Mouse (Mus musculus) C2C12 (cell line): ENCODE data around the gene AL607142.1. TPM values are rescaled to one million over a fixed set of nuclear protein-coding genes. Genes with fewer than 3 reads are reported as not detected.
A peak's percentile ranks its signal among the peaks of the same experiment; 100 is the strongest.

Experiments used
- H3K27me3 ChIP-seq: one replicate; pipeline ENCODE4 v1.6.1; 2011; ENCODE audit not compliant: control insufficient read depth, insufficient read depth, insufficient read length
- H3K36me3 ChIP-seq: one replicate; pipeline ENCODE4 v1.6.1; 2011; ENCODE audit not compliant: control insufficient read depth, insufficient read depth
- H3K4me3 ChIP-seq: one replicate; pipeline ENCODE4 v1.5.1; 2011; ENCODE audit warnings: mild to moderate bottlenecking, control low read depth; ENCODE audit not compliant: poor library complexity, insufficient read depth, severe bottlenecking
- H3K79me2 ChIP-seq: one replicate; pipeline ENCODE4 v1.6.1; 2011; ENCODE audit not compliant: control insufficient read depth, insufficient read depth
- H3K79me3 ChIP-seq: one replicate; pipeline ENCODE4 v1.6.1; 2011; ENCODE audit warnings: low read depth, control low read depth
- H3ac ChIP-seq: one replicate; pipeline ENCODE3; 2011; ENCODE audit warnings: low read depth; ENCODE audit not compliant: control insufficient read depth, insufficient read length
- CEBPB ChIP-seq: IDR thresholded peaks from one replicate; pipeline ENCODE4 v1.6.1; 2011; ENCODE audit warnings: low read depth, mild to moderate bottlenecking, control low read depth, moderate library complexity
- CTCF ChIP-seq: IDR thresholded peaks from one replicate; pipeline ENCODE4 v1.5.1; 2011; ENCODE audit not compliant: control insufficient read depth, insufficient read depth, insufficient read length
- FOSL1 ChIP-seq: IDR thresholded peaks from one replicate; pipeline ENCODE4 v1.8.0; 2011; ENCODE audit warnings: mild to moderate bottlenecking, low read length; ENCODE audit not compliant: poor library complexity, insufficient read depth, severe bottlenecking
- MAX ChIP-seq: IDR thresholded peaks from one replicate; pipeline ENCODE4 v1.6.1; 2011; ENCODE audit warnings: mild to moderate bottlenecking, control low read depth
- MYOD1 ChIP-seq: IDR thresholded peaks from one replicate; pipeline ENCODE4 v1.6.1; 2011; ENCODE audit warnings: low read depth; ENCODE audit not compliant: control insufficient read depth, insufficient read length
- MYOG ChIP-seq: IDR thresholded peaks from one replicate; pipeline ENCODE4 v1.6.1; 2011; ENCODE audit not compliant: control insufficient read depth, insufficient read length; ENCODE audit errors: extremely low read depth
- USF1 ChIP-seq: IDR thresholded peaks from one replicate; pipeline ENCODE4 v1.6.1; 2011; ENCODE audit warnings: low read depth, mild to moderate bottlenecking, control low read depth, moderate library complexity
- polyA plus RNA-seq: library from polyadenylated mRNA; unstranded; fragments of >200 nt; fragmentation: generic; extraction: Trizol; gene quantifications from one replicate; pipeline ENCODE4 v1.2.1, GENCODE M21; 2012; ENCODE audit warnings: missing spikeins

Gene AL607142.1
- polyA plus RNA-seq, 1 experiment, result not detected

GRCm38 (mm10) chr4:120141810-120142209 lies 77.0 kb downstream of the AL607142.1 start:
- H3K27me3 ChIP-seq, result no peaks in the 10 kb centered on the region
- H3K79me3 ChIP-seq, result no peaks in the 10 kb centered on the region
- TF ChIP-seq CEBPB, result no peak
- no peak for TF ChIP-seq CTCF
- no peaks in the 10 kb centered on the region for H3K79me2 ChIP-seq
- no peak overlapping the region for H3K4me3 ChIP-seq
- no peak overlapping the region for H3ac ChIP-seq
- H3K36me3 ChIP-seq, result no peaks in the 10 kb centered on the region

GRCm38 (mm10) chr4:120142905-120143304 lies 78.1 kb downstream of the AL607142.1 start:
- Histone ChIP-seq H3K79me2 (no peaks in the 10 kb centered on the region), H3K36me3 (no peaks in the 10 kb centered on the region), H3ac (peak overlapping the region; percentile 5), H3K4me3 (no peak overlapping the region), H3K79me3 (no peaks in the 10 kb centered on the region), H3K27me3 (no peaks in the 10 kb centered on the region)
- TF ChIP-seq CTCF (no peak), MYOG (no peak), FOSL1 (no peak), USF1 (no peak), CEBPB (no peak), MAX (no peak), MYOD1 (no peak)

Other genes with a start within 250 kb of the AL607142.1 start
- not detected for gene Edn2, start 96.2 kb downstream of the AL607142.1 start, polyA plus RNA-seq
- 0.76 TPM for gene Foxo6, start 222.4 kb downstream of the AL607142.1 start, polyA plus RNA-seq